Mouse (Mus musculus): ENCODE measurements at regions not wholly inside any gene's neighbourhood (a gene's known extent, or its start where the extent isn't known, plus 50 kb on each side); places are given as distances from the start of the nearest gene placed in this dataset.

GRCm38 (mm10) chr19:14035371-14035770 lies 122.0 kb downstream of the Olfr1505 start:
- DNase-seq (ENCODE audit: low read depth, low spot score), result no peak

GRCm38 (mm10) chr19:14035785-14036184 lies 122.5 kb downstream of the Olfr1505 start:
- DNase-seq (ENCODE audit: low read depth, low spot score), result no peak

DNA sequence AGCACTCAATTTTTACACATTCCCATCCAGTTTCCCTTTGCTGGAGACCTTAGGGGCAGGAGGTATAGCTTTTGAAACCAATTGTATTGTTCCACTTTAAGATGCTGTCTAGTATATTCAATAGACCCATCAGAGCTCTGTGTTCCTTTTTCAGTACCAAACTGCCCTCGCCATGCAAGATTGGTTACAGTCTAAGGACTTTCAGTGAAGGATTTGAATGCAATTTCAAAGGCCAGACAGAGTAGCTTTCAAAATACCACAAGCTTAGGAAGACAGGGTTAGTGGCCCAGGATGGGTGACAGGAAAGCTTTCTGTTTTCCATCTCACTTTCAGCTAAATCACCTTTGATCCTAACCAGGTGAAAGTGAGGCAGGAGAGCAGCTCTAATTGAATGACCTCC lies 123.4 kb downstream of the Olfr1505 start:
- no peak for DNase-seq (ENCODE audit: low read depth, low spot score)

- DNase-seq (ENCODE audit: low read depth, low spot score), result peak; percentile 7
Observed at GRCm38 (mm10) chr19:14042753-14043152, 129.4 kb downstream of the Olfr1505 start.

- DNase-seq (ENCODE audit: low read depth, low spot score), result peak; percentile 14
Observed at GRCm38 (mm10) chr19:14045456-14045855, 132.1 kb downstream of the Olfr1505 start.

DNA sequence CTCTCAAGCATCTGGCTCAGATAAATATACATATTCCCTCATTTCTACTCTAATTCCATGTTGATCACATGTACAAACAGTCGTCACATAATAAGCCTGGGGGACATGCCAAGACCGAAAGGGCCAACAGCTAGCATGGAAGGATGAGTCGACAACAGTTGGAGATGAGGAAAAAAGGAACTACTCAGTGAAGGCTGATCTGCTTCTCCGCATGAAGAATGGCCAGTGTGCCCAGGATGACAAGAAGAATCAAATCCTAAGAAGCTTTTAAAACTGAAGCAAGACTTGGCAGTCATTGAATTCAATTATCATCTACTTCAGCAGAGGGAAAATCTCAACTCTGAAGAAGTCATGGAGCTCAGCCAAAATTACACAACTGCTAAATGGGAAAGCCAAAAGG lies 138.7 kb downstream of the Olfr1505 start:
- DNase-seq (ENCODE audit: low read depth, low spot score), result no peak

DNA sequence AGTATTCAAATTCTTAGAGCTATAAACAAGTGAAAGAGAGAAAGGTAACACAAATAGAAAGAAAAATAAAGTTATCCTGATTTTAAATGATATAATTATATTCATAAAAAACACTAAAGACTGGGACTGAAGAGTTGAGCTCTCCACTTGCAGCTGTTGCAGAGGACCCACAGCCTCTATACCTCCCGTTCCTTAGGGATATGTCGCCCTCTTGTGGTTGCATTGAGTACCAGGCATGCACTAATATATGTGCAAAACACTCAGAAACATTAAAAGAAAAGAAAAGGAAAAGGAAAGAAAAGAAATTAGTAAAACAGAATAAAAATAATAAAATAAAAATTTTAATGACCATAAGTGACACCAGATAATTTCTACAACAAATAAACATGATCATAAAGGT lies 167.2 kb downstream of the Olfr1505 start:
- peak; percentile 60 for DNase-seq (ENCODE audit: low read depth, low spot score)

- DNase-seq (ENCODE audit: low read depth, low spot score), result no peak
Observed at GRCm38 (mm10) chr19:14084726-14085125, 171.4 kb downstream of the Olfr1505 start.

GRCm38 (mm10) chr19:14090106-14090505 lies 176.8 kb downstream of the Olfr1505 start:
- no peak for DNase-seq (ENCODE audit: low read depth, low spot score)

DNA sequence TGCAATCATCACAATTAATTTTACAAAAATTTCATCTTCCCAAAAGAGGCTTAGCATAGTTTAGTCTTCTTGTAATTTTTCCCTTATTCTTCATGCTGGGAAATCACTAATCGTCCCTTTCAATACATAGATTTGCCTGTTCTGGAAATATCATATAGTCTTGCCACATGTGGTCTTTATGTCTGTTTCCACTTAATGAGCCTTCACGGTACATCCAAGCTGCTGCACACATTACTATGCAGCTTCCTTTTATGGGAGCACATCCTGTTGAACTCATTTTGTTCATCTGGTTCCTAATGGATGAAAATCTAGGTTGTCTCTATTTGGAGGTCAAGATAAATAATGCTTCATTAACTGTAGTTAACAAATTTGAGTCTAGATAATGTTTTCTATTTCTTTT lies 180.9 kb downstream of the Olfr1505 start:
- no peak for DNase-seq (ENCODE audit: low read depth, low spot score)

- no peak for DNase-seq (ENCODE audit: low read depth, low spot score)
Observed at GRCm38 (mm10) chr19:14096187-14096586, 182.9 kb downstream of the Olfr1505 start.

- no peak for DNase-seq (ENCODE audit: low read depth, low spot score)
Observed at GRCm38 (mm10) chr19:14109091-14109490, 195.8 kb downstream of the Olfr1505 start.

DNA sequence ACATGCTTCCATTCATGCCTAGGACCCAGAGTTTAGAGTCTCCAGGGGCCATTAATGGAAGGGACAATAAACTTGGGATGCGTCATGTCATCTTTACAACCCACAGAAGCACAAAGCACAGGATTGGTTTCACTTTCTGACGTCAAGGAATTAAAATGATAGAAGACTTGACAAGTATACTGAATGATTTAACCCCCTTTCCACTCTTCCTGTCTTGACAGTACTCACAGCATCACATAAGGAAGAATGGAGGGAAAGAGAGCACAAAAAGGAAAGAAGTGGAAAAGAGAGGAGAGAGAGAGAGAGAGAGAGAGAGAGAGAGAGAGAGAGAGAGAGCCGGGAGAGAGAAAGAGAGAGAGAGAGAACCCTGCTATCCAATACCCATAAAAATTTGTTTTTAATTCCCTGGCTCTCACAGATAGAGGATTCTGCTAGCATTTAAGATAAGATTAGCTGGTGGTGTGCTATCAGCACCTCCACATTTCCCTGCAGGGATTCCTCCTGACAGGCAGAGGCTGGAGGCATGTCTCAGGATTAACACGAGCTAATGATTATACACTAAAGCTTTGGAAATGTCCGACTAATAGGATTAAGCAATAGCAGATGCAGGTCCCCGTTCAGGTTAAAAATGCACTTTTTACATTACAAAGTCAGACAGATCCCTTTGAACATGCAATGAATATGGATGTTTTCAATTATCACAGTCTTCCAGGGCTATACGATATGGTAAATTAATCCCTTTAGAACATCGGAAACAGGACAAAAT lies 210.2 kb downstream of the Olfr1505 start:
- DNase-seq (ENCODE audit: low read depth, low spot score), result no peak

GRCm38 (mm10) chr19:14124250-14124827 lies 211.0 kb downstream of the Olfr1505 start:
- no peak for DNase-seq (ENCODE audit: low read depth, low spot score)

DNA sequence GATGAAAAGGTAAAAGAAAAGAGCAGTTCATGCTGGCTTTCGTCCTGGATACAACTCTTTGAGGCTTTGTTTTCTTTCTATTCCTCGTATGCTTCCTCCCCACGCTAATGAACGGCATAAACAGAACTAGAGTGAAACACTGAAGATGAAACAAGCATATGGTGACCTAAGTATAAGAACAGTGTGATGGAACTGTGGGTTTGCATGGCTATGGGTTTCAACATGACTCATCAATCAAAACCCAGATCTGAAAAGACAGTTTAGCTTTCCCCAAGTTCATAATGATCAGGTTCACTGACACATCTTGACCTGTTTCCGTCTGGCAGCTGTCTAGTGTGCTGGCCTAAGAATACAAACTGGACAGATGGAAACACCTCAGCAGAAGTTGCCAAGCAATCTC lies 211.7 kb downstream of the Olfr1505 start:
- DNase-seq (ENCODE audit: low read depth, low spot score), result no peak

- DNase-seq (ENCODE audit: low read depth, low spot score), result no peak
Observed at GRCm38 (mm10) chr19:14128397-14129209, 215.3 kb downstream of the Olfr1505 start.

DNA sequence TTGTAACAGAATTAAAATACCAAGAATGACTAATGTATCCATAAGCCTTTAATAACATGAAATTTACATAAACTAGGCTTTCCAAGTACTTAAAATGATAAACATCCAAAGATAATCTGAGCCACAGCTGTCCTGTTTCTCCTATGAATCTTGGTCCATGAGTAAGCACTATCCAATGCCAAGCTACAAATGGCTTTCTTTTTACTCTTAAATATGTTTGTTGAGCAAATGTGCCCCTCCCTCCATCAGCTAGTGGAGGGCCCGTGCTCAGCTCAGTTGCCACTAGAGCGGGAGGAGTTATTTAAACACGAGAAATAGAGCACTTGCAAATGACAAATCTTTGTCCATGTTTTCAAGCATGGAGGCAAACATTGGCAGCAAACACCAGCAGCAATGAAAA lies 247.9 kb downstream of the Olfr1505 start:
- no peak for DNase-seq (ENCODE audit: low read depth, low spot score)

DNA sequence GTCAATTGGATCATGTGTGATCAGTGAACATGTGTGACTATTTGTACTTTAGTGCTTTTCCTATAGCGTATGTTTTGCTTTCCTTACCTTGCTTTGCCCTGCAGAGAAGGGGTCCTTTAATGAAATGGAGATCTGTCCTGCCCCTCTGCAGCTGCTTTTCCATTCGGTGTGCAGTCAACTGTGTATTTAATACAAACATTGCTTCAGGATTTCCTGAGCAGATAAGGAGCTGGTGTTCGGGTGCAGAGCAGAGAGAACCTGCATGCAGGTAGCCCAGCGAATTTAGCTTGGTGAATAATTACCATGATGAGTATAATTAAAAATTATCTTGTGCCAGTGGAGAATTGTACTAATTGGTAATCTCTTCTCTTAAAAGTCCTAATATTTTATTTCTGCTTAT lies 249.4 kb downstream of the Olfr1505 start:
- DNase-seq (ENCODE audit: low read depth, low spot score), result no peak

DNA sequence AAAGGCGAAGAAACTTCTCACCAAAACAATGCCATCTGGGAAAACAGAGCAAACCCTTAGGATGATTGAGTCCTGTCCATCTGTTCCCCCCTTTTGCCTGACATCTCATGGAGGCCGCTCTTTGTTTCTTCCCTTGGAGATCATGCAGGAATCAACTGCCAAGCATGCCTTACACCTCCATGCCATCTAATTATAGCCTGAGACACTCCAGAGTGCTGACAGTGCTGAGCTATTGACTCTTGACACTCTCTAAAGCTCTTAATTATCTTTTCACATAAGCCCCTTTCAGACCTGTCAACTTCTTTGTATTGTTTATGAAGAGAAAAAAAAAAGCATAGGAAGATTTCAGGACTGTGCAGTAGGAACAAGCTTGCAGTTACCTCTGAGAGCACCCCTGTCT lies 252.4 kb downstream of the Olfr1505 start:
- no peak for DNase-seq (ENCODE audit: low read depth, low spot score)

- DNase-seq (ENCODE audit: low read depth, low spot score), result no peak
Observed at GRCm38 (mm10) chr19:14180244-14180643, 266.9 kb downstream of the Olfr1505 start.

- no peak for DNase-seq (ENCODE audit: low read depth, low spot score)
Observed at GRCm38 (mm10) chr19:14180956-14181355, 267.6 kb downstream of the Olfr1505 start.

- DNase-seq (ENCODE audit: low read depth, low spot score), result no peak
Observed at GRCm38 (mm10) chr19:14181661-14182415, 268.5 kb downstream of the Olfr1505 start.

Measured in ES-CJ7 (cell line).